Mouse (Mus musculus): ENCODE measurements around the gene Btd.

GRCm38 (mm10) chr14:31640890-31641505 is at the start of gene Btd, which contains the start of gene Hacl1:
- TF ChIP-seq CTCF (IDR thresholded peaks at IDR 0.05; ENCODE audit: extremely low read depth, insufficient read length, insufficient replicate concordance, low read depth, low read length) (no peak), POLR2A (IDR thresholded peaks at IDR 0.05; ENCODE audit: low read depth, low read length) (peak; percentile 51; the same call in 1 of the 2 replicates)
